Mouse (Mus musculus) liver, embryonic 15.5 days (tissue): ENCODE measurements around the gene Abhd16a. TPM values are rescaled to one million over a fixed set of nuclear protein-coding genes. Genes with fewer than 3 reads are reported as not detected.
"Not testable (repeated sequence)": the region's sequence is repeated elsewhere in the genome, so short reads cannot be mapped to it uniquely, and the experiment has no call there.

Experiments
- ATAC-seq: fragments of 200-750 bp; cut with Nextera tagmentation; 2 replicates; pipeline ENCODE4 v1.8.0; 2017; ENCODE audit warnings: moderate number of reproducible peaks, mild to moderate bottlenecking, moderate library complexity; ENCODE audit not compliant: insufficient read depth
- H3K27ac ChIP-seq: fragments of 300-500 bp; sonication (generic); replicated peaks from 2 replicates; pipeline ENCODE4 v1.5.1; 2015; ENCODE audit warnings: mild to moderate bottlenecking, inconsistent platforms
- H3K27me3 ChIP-seq: fragments of 300-500 bp; sonication (generic); 2 replicates; pipeline ENCODE4 v1.6.1; 2015; ENCODE audit warnings: mild to moderate bottlenecking, inconsistent platforms
- H3K36me3 ChIP-seq: fragments of 300-500 bp; sonication (generic); replicated peaks from 2 replicates; pipeline ENCODE4 v1.6.1; 2015; ENCODE audit warnings: moderate library complexity, mild to moderate bottlenecking, inconsistent platforms
- H3K4me1 ChIP-seq: fragments of 300-500 bp; sonication (generic); replicated peaks from 2 replicates; pipeline ENCODE4 v1.6.1; 2015; ENCODE audit warnings: inconsistent platforms
- H3K4me2 ChIP-seq: fragments of 300-500 bp; sonication (generic); 2 replicates; pipeline ENCODE4 v1.6.1; 2015; ENCODE audit warnings: moderate library complexity, mild to moderate bottlenecking, inconsistent platforms
- H3K4me3 ChIP-seq: fragments of 300-500 bp; sonication (generic); replicated peaks from 2 replicates; pipeline ENCODE4 v1.5.1; 2015; ENCODE audit warnings: mild to moderate bottlenecking, inconsistent platforms
- H3K9ac ChIP-seq: fragments of 300-500 bp; sonication (generic); 2 replicates; pipeline ENCODE4 v1.6.1; 2015; ENCODE audit warnings: moderate library complexity, mild to moderate bottlenecking, inconsistent platforms
- H3K9me3 ChIP-seq: fragments of 300-500 bp; sonication (generic); replicated peaks from 2 replicates; pipeline ENCODE4 v1.6.1; 2016; ENCODE audit warnings: inconsistent platforms
- WGBS: fragments of 180-500 bp; shearing (Covaris S2); methylation state at CpG from one replicate; pipeline ENCODE4 v1.1.7; 2015; ENCODE audit warnings: mixed read lengths; ENCODE audit not compliant: insufficient replicate concordance; 5-methylcytosine and 5-hydroxymethylcytosine counted together
- polyA plus RNA-seq: library from polyadenylated mRNA; unstranded; fragments of >200 nt; fragmentation: Nextera tagmentation; extraction: Ambion mirVana; gene quantifications from 2 replicates; pipeline ENCODE4 v1.2.1, GENCODE M21; 2015

Gene Abhd16a
- polyA plus RNA-seq, 1 experiment from 2014 or later: 50.0 TPM

DNA sequence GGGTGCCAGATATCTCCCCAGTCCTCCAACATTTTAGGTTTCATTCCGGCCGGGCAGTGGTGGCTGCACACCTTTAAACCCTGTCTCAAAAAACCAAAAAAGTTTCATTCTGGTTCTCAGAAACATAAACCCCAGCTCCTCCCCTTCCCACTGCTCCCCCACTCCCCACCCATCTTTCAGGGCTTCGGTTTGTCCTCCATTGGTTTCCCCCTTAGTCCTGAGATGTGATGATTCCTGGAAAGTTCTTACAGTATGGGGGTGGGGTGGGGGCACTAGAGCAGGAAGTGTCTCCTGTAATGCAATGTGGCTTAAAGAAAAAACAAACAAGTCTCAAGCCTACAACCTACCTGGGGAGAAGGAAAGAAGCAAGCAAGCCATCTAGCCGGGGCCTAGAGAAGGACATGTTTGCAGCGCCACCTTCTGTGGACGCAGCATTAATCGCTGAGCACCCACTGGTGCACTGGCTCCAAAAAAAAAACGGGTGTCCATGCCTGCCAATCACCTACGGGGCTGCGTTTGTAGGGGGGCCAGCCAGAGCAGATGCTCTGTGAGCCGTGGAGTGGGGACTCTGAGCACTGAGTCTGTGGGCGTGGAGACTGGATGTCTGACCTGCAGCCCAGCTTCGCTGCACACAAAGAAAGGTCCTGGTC, 16.8 kb downstream of the Abhd16a start:
- 23% methylated on average over 13 of the region's 13 CpGs for WGBS
- Histone ChIP-seq H3K9me3 (no peaks in the 10 kb centered on the region), H3K4me1 (peaks cover 47% of the 10 kb centered on the region), H3K27me3 (0 out of 2 replicates have a peak, but pooled peaks cover 3% of the 10 kb centered on the region), H3K9ac (peak overlapping the region; percentile 2; the same call in 1 of the 2 replicates), H3K4me3 (no peak overlapping the region), H3K36me3 (peaks cover 26% of the 10 kb centered on the region), H3K4me2 (peak overlapping the region; percentile 9; the same call in 1 of the 2 replicates), H3K27ac (peak overlapping the region; percentile 87)
- ATAC-seq: no peak

DNA sequence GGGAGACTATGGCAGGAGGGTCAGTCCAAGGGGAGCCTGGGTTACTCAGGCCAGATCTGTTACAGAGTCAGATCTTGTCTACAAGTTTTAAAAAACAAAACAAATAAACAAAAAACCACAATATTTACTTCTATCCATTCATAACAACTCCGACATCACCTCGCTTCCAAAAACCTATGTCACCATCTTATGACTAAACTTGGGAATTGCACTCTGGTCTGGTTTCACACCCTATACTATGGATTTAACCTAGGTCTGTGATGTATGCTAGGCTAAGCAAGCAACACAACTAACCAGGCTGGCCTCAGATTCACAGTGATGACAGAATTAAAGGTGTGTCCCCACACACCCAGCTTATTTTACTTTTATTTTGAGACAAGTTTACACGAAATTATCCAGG, 17.5 kb downstream of the Abhd16a start:
- no peak for ATAC-seq
- no peak overlapping the region for H3K27ac ChIP-seq
- no peak overlapping the region for H3K9ac ChIP-seq
- no peak overlapping the region for H3K4me3 ChIP-seq
- no peak overlapping the region for H3K4me2 ChIP-seq
- WGBS: 56% methylated on average over 3 of the region's 3 CpGs
- 0 out of 2 replicates have a peak, but pooled peaks cover 4% of the 10 kb centered on the region for H3K27me3 ChIP-seq
- no peaks in the 10 kb centered on the region for H3K9me3 ChIP-seq
- H3K4me1 ChIP-seq: peaks cover 47% of the 10 kb centered on the region
- H3K36me3 ChIP-seq: peaks cover 20% of the 10 kb centered on the region

GRCm38 (mm10) chr17:35108097-35108496, 19.0 kb downstream of the Abhd16a start, which contains the start of gene Ly6g5c:
TSS of gene Ly6g5c (plus strand) at chr17:35108279.
- Histone ChIP-seq H3K4me2 (no peak within 1 kb of the TSS), H3K9me3 (no peaks in the 10 kb centered on the region), H3K27me3 (0 out of 2 replicates have a peak, but pooled peaks cover 4% of the 10 kb centered on the region), H3K4me1 (peaks cover 33% of the 10 kb centered on the region), H3K9ac (no peak within 1 kb of the TSS), H3K4me3 (no peak within 1 kb of the TSS), H3K27ac (no peak within 1 kb of the TSS), H3K36me3 (peaks cover 4% of the 10 kb centered on the region; the same call in 1 of the 2 replicates)
- WGBS: 77% methylated on average over 6 of the region's 6 CpGs
- no peak for ATAC-seq

DNA sequence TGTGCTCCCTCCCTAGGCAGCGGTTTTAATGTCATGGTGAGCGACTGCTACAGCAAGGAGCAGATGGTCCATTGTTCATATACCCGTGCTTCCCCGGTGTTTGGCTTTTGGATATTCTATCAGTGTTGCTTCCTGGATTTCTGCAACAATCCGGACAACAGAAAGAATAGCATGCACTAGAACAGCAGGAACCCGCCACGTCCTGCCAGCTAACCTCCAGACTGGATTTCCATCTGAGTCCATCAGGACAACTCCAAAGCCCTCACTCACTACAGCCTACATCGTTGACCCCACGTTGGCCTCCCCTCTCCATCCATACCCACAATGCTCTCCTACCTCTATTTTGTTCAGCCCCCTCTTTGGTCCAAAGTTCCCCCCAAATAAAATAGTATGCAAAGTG, 22.7 kb downstream of the Abhd16a start:
- WGBS: 65% methylated on average over 9 of the region's 9 CpGs
- no peak for ATAC-seq

GRCm38 (mm10) chr17:35115046-35116019, 26.3 kb downstream of the Abhd16a start, which contains the start of gene Ly6g5b:
TSS of gene Ly6g5b (minus strand) at chr17:35115428.
- H3K27me3 ChIP-seq: 0 out of 2 replicates have a peak, but pooled peaks cover 4% of the 10 kb centered on the region
- no peak for ATAC-seq
- 70% methylated on average over 8 of the region's 8 CpGs for WGBS
- no peaks in the 10 kb centered on the region for H3K9me3 ChIP-seq
- no peak within 1 kb of the TSS for H3K4me3 ChIP-seq
- H3K9ac ChIP-seq: no peak within 1 kb of the TSS
- H3K36me3 ChIP-seq: peaks cover 59% of the 10 kb centered on the region
- peaks cover 11% of the 10 kb centered on the region for H3K4me1 ChIP-seq
- H3K27ac ChIP-seq: 0 out of 2 replicates have a peak within 1 kb of the TSS, but pooled peaks have one; percentile 1
- H3K4me2 ChIP-seq: no peak within 1 kb of the TSS

More for the DNA sequence above, 22.7 kb downstream of the Abhd16a start:
- H3K27ac ChIP-seq: no peak overlapping the region
- peaks cover 28% of the 10 kb centered on the region for H3K36me3 ChIP-seq
- H3K4me1 ChIP-seq: peaks cover 3% of the 10 kb centered on the region; the same call in 1 of the 2 replicates
- H3K4me3 ChIP-seq: no peak overlapping the region
- 0 out of 2 replicates have a peak, but pooled peaks cover 4% of the 10 kb centered on the region for H3K27me3 ChIP-seq
- H3K9ac ChIP-seq: no peak overlapping the region
- no peaks in the 10 kb centered on the region for H3K9me3 ChIP-seq
- no peak overlapping the region for H3K4me2 ChIP-seq

DNA sequence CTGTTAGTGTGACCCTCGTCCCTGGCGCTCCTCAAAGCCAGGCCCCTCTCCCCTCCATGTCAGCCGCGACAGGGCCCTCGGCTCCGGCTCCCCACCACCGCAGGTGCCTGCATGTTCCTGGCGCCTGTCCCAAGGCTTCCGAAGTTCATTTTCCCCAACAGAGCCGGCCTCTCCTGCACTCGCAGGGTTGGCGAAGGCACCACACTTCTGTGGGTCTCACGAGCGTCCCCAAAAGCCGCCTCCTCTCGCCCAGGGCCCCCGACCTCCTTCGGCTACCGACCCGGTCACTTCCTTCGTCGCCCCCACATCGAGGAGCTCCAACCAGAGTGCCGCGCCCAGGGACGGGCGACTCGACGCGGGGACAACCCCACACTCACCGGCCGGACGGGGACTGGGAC, 31.7 kb downstream of the Abhd16a start:
- Histone ChIP-seq H3K4me2 (peak overlapping the region; percentile 95), H3K36me3 (peaks cover 60% of the 10 kb centered on the region)
- ATAC-seq: peak; percentile 6; the same call in 1 of the 2 replicates

GRCm38 (mm10) chr17:35121143-35121799, 32.2 kb downstream of the Abhd16a start, which contains the start of gene Gpank1:
TSS of gene Gpank1 (plus strand) at chr17:35121455.
- Histone ChIP-seq H3K4me1 (peaks cover 44% of the 10 kb centered on the region), H3K4me2 (peak within 1 kb of the TSS; percentile 95), H3K4me3 (peak within 1 kb of the TSS; percentile 88), H3K27me3 (no peaks in the 10 kb centered on the region), H3K27ac (peak within 1 kb of the TSS; percentile 92), H3K36me3 (peaks cover 55% of the 10 kb centered on the region), H3K9ac (peak within 1 kb of the TSS; percentile 94), H3K9me3 (no peaks in the 10 kb centered on the region)
- WGBS: under 1% methylated on average over 50 of the region's 50 CpGs
- peak; percentile 93 for ATAC-seq

More for the DNA sequence above, 31.7 kb downstream of the Abhd16a start:
- Histone ChIP-seq H3K9me3 (no peaks in the 10 kb centered on the region), H3K27me3 (no peaks in the 10 kb centered on the region), H3K27ac (peak overlapping the region; percentile 74), H3K4me3 (peak overlapping the region; percentile 88), H3K9ac (peak overlapping the region; percentile 94), H3K4me1 (peaks cover 39% of the 10 kb centered on the region)
- WGBS: under 1% methylated on average over 33 of the region's 33 CpGs

DNA sequence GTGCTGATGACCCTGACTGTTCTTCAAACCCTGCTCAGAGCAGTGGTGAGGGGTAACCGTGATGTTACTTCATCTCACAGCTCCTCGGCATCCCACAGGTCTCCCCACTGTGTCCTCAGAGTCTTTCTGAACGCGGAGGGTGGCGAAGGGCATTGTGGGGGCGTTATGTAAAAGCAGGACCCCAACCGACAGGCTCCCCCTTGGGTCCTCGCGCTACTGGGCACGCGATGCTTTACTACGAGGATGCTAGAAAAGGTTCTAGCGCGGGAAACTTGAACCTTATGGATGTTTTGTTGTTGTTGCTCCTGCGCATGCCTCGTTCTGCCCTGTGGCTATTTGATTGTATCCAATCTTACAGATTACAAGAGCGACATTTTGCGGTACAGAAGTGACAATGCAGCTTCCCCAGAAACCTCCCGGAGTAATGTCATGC, 32.8 kb downstream of the Abhd16a start, which contains the start of gene Csnk2b:
Gene Csnk2b (minus strand): TSS at position 183 of the 433 bp plus-strand sequence.
- H3K9ac ChIP-seq: peak within 1 kb of the TSS; percentile 94
- H3K9me3 ChIP-seq: no peaks in the 10 kb centered on the region
- H3K27ac ChIP-seq: peak within 1 kb of the TSS; percentile 92
- no peak for ATAC-seq
- H3K27me3 ChIP-seq: no peaks in the 10 kb centered on the region
- peaks cover 49% of the 10 kb centered on the region for H3K36me3 ChIP-seq
- peak within 1 kb of the TSS; percentile 95 for H3K4me2 ChIP-seq
- peak within 1 kb of the TSS; percentile 88 for H3K4me3 ChIP-seq
- H3K4me1 ChIP-seq: peaks cover 50% of the 10 kb centered on the region
- under 1% methylated on average over 19 of the region's 19 CpGs for WGBS

DNA sequence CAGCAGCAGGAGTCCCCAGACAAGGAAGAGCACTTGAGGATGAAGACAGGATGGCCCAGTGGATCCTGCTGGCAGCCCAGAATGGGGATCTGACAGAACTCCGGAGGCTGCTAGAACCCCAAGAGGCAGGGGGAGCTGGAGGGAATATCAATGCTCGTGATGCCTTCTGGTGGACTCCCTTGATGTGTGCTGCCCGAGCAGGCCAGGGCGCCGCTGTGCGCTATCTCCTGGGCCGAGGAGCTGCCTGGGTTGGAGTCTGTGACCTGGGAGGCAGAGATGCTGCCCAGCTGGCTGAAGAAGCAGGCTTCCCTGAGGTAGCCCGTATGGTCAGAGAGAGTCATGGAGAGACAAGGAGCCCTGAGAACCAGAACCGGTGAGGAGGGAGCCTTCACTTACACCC, 34.2 kb downstream of the Abhd16a start:
- not testable (repeated sequence) for H3K9me3 ChIP-seq, H3K4me2 ChIP-seq, ATAC-seq, H3K27ac ChIP-seq, H3K27me3 ChIP-seq, H3K9ac ChIP-seq, H3K4me3 ChIP-seq
- Histone ChIP-seq H3K4me1 (peaks cover 62% of the 10 kb centered on the region), H3K36me3 (peaks cover 37% of the 10 kb centered on the region)
- WGBS: 86% methylated on average over 9 of the region's 9 CpGs

DNA sequence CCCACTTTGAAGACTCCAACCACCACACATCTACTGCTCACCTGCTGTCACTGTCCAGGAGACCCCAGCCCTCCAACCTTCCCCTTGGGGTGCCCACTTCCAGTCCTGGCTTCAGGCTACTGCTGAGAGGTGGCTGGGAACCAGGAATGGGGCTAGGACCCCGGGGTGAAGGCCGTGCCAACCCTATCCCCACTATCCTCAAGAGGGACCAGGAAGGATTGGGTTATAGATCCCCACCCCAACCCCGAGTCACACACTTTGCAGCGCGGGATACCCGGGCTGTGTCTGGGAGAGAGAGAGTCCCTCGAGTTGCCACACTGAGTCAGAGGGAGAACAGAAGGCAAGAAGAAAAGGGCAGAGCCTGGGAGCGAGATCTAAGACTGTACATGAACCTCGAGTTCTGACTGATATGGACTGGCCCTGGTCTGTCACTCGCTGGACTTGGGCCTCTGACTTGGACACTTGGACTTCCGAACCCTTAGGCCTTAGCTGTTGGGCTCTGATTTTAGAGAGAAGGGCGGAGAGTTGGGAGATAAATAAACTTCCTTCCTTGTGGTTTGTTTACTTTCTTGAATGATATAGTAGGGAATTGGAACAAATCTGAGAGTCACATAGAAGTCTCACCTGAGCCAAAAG, 35.3 kb downstream of the Abhd16a start:
- Histone ChIP-seq H3K4me1 (peaks cover 70% of the 10 kb centered on the region), H3K36me3 (peaks cover 37% of the 10 kb centered on the region)
- H3K27me3 ChIP-seq, H3K9me3 ChIP-seq, H3K9ac ChIP-seq, H3K27ac ChIP-seq, H3K4me3 ChIP-seq, ATAC-seq, H3K4me2 ChIP-seq: not testable (repeated sequence)
- WGBS: 83% methylated on average over 12 of the region's 12 CpGs
